Mouse (Mus musculus) hematopoietic stem cell, adult 5-6 weeks (primary cell): ENCODE measurements around the gene Gm45717. TPM values are rescaled to one million over a fixed set of nuclear protein-coding genes. Genes with fewer than 3 reads are reported as not detected.

Experiments
- ATAC-seq, 2 experiments: fragments of 125-278 bp in 1 of 2; replicated peaks in 1 of 2; 2 replicates each; pipeline ENCODE4 v1.8.0; 2016 to 2017; ENCODE audit warnings: inconsistent platforms in 2 of 2, mild to moderate bottlenecking in 2 of 2, moderate number of reproducible peaks in 2 of 2, low read depth in 1 of 2, moderate TSS enrichment in 1 of 2; ENCODE audit not compliant: low FRiP score in 2 of 2, poor library complexity in 2 of 2, severe bottlenecking in 2 of 2, insufficient read depth in 1 of 2, low TSS enrichment in 1 of 2
- total RNA-seq: library from RNA; stranded (forward); fragments of 172-1452, 232-1000 nt; gene quantifications from 2 replicates; pipeline ENCODE4 v1.2.3, GENCODE M21; 2017

Gm45717 gene
- total RNA-seq, 1 experiment from 2014 or later = not detected

- ATAC-seq = no peak
Measured at GRCm38 (mm10) chr7:140951051-140951450, 4.7 kb downstream of the Gm45717 start.

- ATAC-seq = no peak
Measured at GRCm38 (mm10) chr7:140949824-140950530, 5.8 kb downstream of the Gm45717 start, which contains the start of gene Ifitm5. Gene Ifitm5, minus strand, starts transcription at chr7:140950291.

GRCm38 (mm10) chr7:140949255-140949654 is 6.5 kb downstream of the Gm45717 start:
- no peak for ATAC-seq

- ATAC-seq = no peak
Measured at GRCm38 (mm10) chr7:140948161-140948560, 7.6 kb downstream of the Gm45717 start.

- ATAC-seq = peak; percentile 76 to 77
Measured at GRCm38 (mm10) chr7:140946980-140947379, 8.8 kb downstream of the Gm45717 start.

- ATAC-seq = no peak
Measured at GRCm38 (mm10) chr7:140946311-140946710, 9.4 kb downstream of the Gm45717 start.

GRCm38 (mm10) chr7:140945247-140945646 is 10.5 kb downstream of the Gm45717 start:
- ATAC-seq = no peak

GRCm38 (mm10) chr7:140944236-140944635 is 11.5 kb downstream of the Gm45717 start:
- no peak for ATAC-seq

GRCm38 (mm10) chr7:140943356-140943755 is 12.4 kb downstream of the Gm45717 start:
- ATAC-seq = no peak

GRCm38 (mm10) chr7:140942811-140943210 is 12.9 kb downstream of the Gm45717 start:
- no peak for ATAC-seq

GRCm38 (mm10) chr7:140942341-140942740 is 13.4 kb downstream of the Gm45717 start:
- no peak for ATAC-seq

GRCm38 (mm10) chr7:140941222-140942051 is 14.3 kb downstream of the Gm45717 start, which contains the start of gene Pgghg:
Gene Pgghg, plus strand, starts transcription at chr7:140941391.
- ATAC-seq = peak; percentile 85 to 89

- ATAC-seq = no peak
Measured at GRCm38 (mm10) chr7:140939669-140940171, 16.0 kb downstream of the Gm45717 start.

GRCm38 (mm10) chr7:140938896-140939295 is 16.8 kb downstream of the Gm45717 start:
- ATAC-seq = no peak

- ATAC-seq = no peak
Measured at GRCm38 (mm10) chr7:140938436-140938835, 17.3 kb downstream of the Gm45717 start.

- no peak for ATAC-seq
Measured at GRCm38 (mm10) chr7:140927181-140927580, 28.6 kb downstream of the Gm45717 start.

- peak in 1 of 2 experiments; percentile 43; a peak in 1 of 4 replicates for ATAC-seq
Measured at GRCm38 (mm10) chr7:140923070-140923775, 32.5 kb downstream of the Gm45717 start.
